Mouse (Mus musculus): ENCODE results near the gene Ager.
A peak's percentile ranks its signal among the peaks of the same experiment; 100 is the strongest.

The Ager gene

GRCm38 (mm10) chr17:34605609-34606008, 7.9 kb downstream of the Ager start:
- peak; percentile 98 to 99 for DNase-seq

GRCm38 (mm10) chr17:34606186-34607039, 8.8 kb downstream of the Ager start:
- DNase-seq: no peak

- peak in 1 of 2 experiments; percentile 47 for DNase-seq
Observed at GRCm38 (mm10) chr17:34607997-34608396, 10.3 kb downstream of the Ager start.

- no peak for DNase-seq
Observed at GRCm38 (mm10) chr17:34611050-34611449, 13.4 kb downstream of the Ager start.

- no peak for DNase-seq
Observed at GRCm38 (mm10) chr17:34613054-34613645, 15.5 kb downstream of the Ager start.

GRCm38 (mm10) chr17:34613830-34614229, 16.2 kb downstream of the Ager start:
- DNase-seq: no peak

- DNase-seq: no peak
Observed at GRCm38 (mm10) chr17:34615871-34616270, 18.2 kb downstream of the Ager start, which contains the start of gene Egfl8. Egfl8 (minus strand) TSS chr17:34615971.

- DNase-seq: peak; percentile 82 to 88
Observed at GRCm38 (mm10) chr17:34618999-34619398, 21.3 kb downstream of the Ager start.

GRCm38 (mm10) chr17:34621006-34621405, 23.3 kb downstream of the Ager start:
- DNase-seq: no peak

GRCm38 (mm10) chr17:34623161-34623560, 25.5 kb downstream of the Ager start:
- DNase-seq: no peak

- no peak for DNase-seq
Observed at GRCm38 (mm10) chr17:34624981-34625380, 27.3 kb downstream of the Ager start.

GRCm38 (mm10) chr17:34626062-34626772, 28.6 kb downstream of the Ager start:
- peak in 1 of 2 experiments; percentile 57 for DNase-seq

- no peak for DNase-seq
Observed at GRCm38 (mm10) chr17:34626773-34627092, 29.1 kb downstream of the Ager start.

- peak; percentile 94 to 95 for DNase-seq
Observed at GRCm38 (mm10) chr17:34627093-34627942, 29.7 kb downstream of the Ager start.

GRCm38 (mm10) chr17:34627943-34628643, 30.4 kb downstream of the Ager start, which contains the start of gene Ppt2:
Ppt2 (minus strand) TSS chr17:34628510.
- peak; percentile 73 to 78 for DNase-seq

- no peak for DNase-seq
Observed at GRCm38 (mm10) chr17:34628644-34628967, 30.9 kb downstream of the Ager start.

GRCm38 (mm10) chr17:34629221-34629751, 31.6 kb downstream of the Ager start, which contains the start of gene Prrt1:
Prrt1 (plus strand) TSS chr17:34629533.
- no peak for DNase-seq

- no peak for DNase-seq
Observed at GRCm38 (mm10) chr17:34629796-34630603, 32.3 kb downstream of the Ager start.

GRCm38 (mm10) chr17:34630761-34631301, 33.2 kb downstream of the Ager start:
- DNase-seq: no peak

- no peak for DNase-seq
Observed at GRCm38 (mm10) chr17:34631647-34632046, 34.0 kb downstream of the Ager start.
